Mouse (Mus musculus) layer of hippocampus, adult 2 months (tissue): ENCODE results near the gene Ntm. TPM values are rescaled to one million over a fixed set of nuclear protein-coding genes. Genes with fewer than 3 reads are reported as not detected.

Source experiments
- DNase-seq, 2 experiments: peaks; one replicate each; pipeline ENCODE4 v3.0.0; 2022; ENCODE audit warnings: low spot score in 2 of 2
- H3K27ac ChIP-seq: fragments of 200-600 bp; 2 replicates; pipeline ENCODE4 v1.8.1; 2022
- H3K4me3 ChIP-seq: fragments of 200-600 bp; 2 replicates; pipeline ENCODE4 v1.8.1; 2022; ENCODE audit warnings: mild to moderate bottlenecking
- CTCF ChIP-seq: fragments of 200-600 bp; conservative IDR thresholded peaks from 2 replicates; pipeline ENCODE4 v1.8.1; 2022; ENCODE audit warnings: antibody characterized with exemption, mild to moderate bottlenecking, moderate library complexity
- total RNA-seq, 2 experiments: library from RNA; stranded (reverse); gene quantifications; 2 replicates each; pipeline ENCODE4 v1.2.3; 2021

Gene Ntm
- total RNA-seq, 2 experiments from 2014 or later: 132 to 141 TPM

- H3K4me3 ChIP-seq: peak overlapping the region; percentile 27
- no peak for DNase-seq
- no peak for TF ChIP-seq CTCF
- H3K27ac ChIP-seq: peak overlapping the region; percentile 46
These were observed 368.2 kb downstream of the Ntm start for GRCm38 (mm10) chr9:29594537-29595294.

GRCm38 (mm10) chr9:29587376-29587775 lies 375.6 kb downstream of the Ntm start:
- Histone ChIP-seq H3K27ac (no peak overlapping the region), H3K4me3 (no peak overlapping the region)
- TF ChIP-seq CTCF: no peak
- no peak for DNase-seq

- no peak for DNase-seq
- H3K27ac ChIP-seq: no peak overlapping the region
- H3K4me3 ChIP-seq: no peak overlapping the region
- TF ChIP-seq CTCF: no peak
These were observed 376.6 kb downstream of the Ntm start for GRCm38 (mm10) chr9:29586381-29586770.

GRCm38 (mm10) chr9:29585746-29586380 lies 377.1 kb downstream of the Ntm start:
- no peak overlapping the region for H3K27ac ChIP-seq
- TF ChIP-seq CTCF: peak; percentile 91
- DNase-seq: peak; percentile 57 to 75
- no peak overlapping the region for H3K4me3 ChIP-seq

GRCm38 (mm10) chr9:29578226-29578625 lies 384.7 kb downstream of the Ntm start:
- no peak overlapping the region for H3K27ac ChIP-seq
- TF ChIP-seq CTCF: no peak
- H3K4me3 ChIP-seq: no peak overlapping the region
- peak in 1 of 2 experiments; percentile 23 for DNase-seq

GRCm38 (mm10) chr9:29576051-29576533 lies 386.8 kb downstream of the Ntm start:
- TF ChIP-seq CTCF: no peak

GRCm38 (mm10) chr9:29574548-29574947 lies 388.4 kb downstream of the Ntm start:
- no peak overlapping the region for H3K27ac ChIP-seq
- no peak for TF ChIP-seq CTCF
- H3K4me3 ChIP-seq: no peak overlapping the region
- no peak for DNase-seq

More at GRCm38 (mm10) chr9:29576051-29576533, 386.8 kb downstream of the Ntm start:
- H3K4me3 ChIP-seq: no peak overlapping the region
- peak overlapping the region; percentile 46; the same call in 1 of the 2 replicates for H3K27ac ChIP-seq
- DNase-seq: peak; percentile 37 to 42

GRCm38 (mm10) chr9:29568571-29568970 lies 394.4 kb downstream of the Ntm start:
- H3K27ac ChIP-seq: no peak overlapping the region
- DNase-seq: no peak
- no peak overlapping the region for H3K4me3 ChIP-seq
- TF ChIP-seq CTCF: no peak

- Histone ChIP-seq H3K4me3 (no peak overlapping the region), H3K27ac (no peak overlapping the region)
- TF ChIP-seq CTCF: no peak
- peak in 1 of 2 experiments; percentile 41 for DNase-seq
These were observed 400.4 kb downstream of the Ntm start for GRCm38 (mm10) chr9:29562419-29563071.

- DNase-seq: no peak
- no peak for TF ChIP-seq CTCF
- H3K4me3 ChIP-seq: no peak overlapping the region
- H3K27ac ChIP-seq: no peak overlapping the region
These were observed 404.0 kb downstream of the Ntm start for GRCm38 (mm10) chr9:29558915-29559314.

- Histone ChIP-seq H3K4me3 (no peak overlapping the region), H3K27ac (no peak overlapping the region)
- DNase-seq: no peak
- no peak for TF ChIP-seq CTCF
These were observed 412.4 kb downstream of the Ntm start for GRCm38 (mm10) chr9:29550582-29550981.

- DNase-seq: no peak
- Histone ChIP-seq H3K27ac (no peak overlapping the region), H3K4me3 (no peak overlapping the region)
- TF ChIP-seq CTCF: no peak
These were observed 412.8 kb downstream of the Ntm start for GRCm38 (mm10) chr9:29550107-29550506.

- H3K4me3 ChIP-seq: no peak overlapping the region
- H3K27ac ChIP-seq: no peak overlapping the region
- no peak for DNase-seq
- TF ChIP-seq CTCF: no peak
These were observed 426.5 kb downstream of the Ntm start for GRCm38 (mm10) chr9:29536415-29536814.
